Mouse (Mus musculus): ENCODE results near the gene Pgpep1.

The Pgpep1 gene

GRCm38 (mm10) chr8:70608749-70609367, 51.3 kb downstream of the Pgpep1 start, which contains the start of gene Ssbp4:
Gene Ssbp4 (minus strand): TSS chr8:70608872.
- DNase-seq (ENCODE audit: low read depth) = no peak

GRCm38 (mm10) chr8:70607898-70608748, 52.1 kb downstream of the Pgpep1 start:
- DNase-seq (ENCODE audit: low read depth) = peak; percentile 90

GRCm38 (mm10) chr8:70607603-70607897, 52.6 kb downstream of the Pgpep1 start:
- DNase-seq (ENCODE audit: low read depth) = peak; percentile 36

GRCm38 (mm10) chr8:70606780-70607602, 53.2 kb downstream of the Pgpep1 start:
- no peak for DNase-seq (ENCODE audit: low read depth)

- DNase-seq (ENCODE audit: low read depth) = no peak
Observed at GRCm38 (mm10) chr8:70605871-70606779, 54.1 kb downstream of the Pgpep1 start.

GRCm38 (mm10) chr8:70604558-70604957, 55.6 kb downstream of the Pgpep1 start:
- no peak for DNase-seq (ENCODE audit: low read depth)

- no peak for DNase-seq (ENCODE audit: low read depth)
Observed at GRCm38 (mm10) chr8:70602139-70602811, 57.9 kb downstream of the Pgpep1 start.

GRCm38 (mm10) chr8:70601271-70601649, 58.9 kb downstream of the Pgpep1 start:
- no peak for DNase-seq (ENCODE audit: low read depth)

GRCm38 (mm10) chr8:70600473-70601270, 59.5 kb downstream of the Pgpep1 start:
- DNase-seq (ENCODE audit: low read depth) = no peak

GRCm38 (mm10) chr8:70599507-70600290, 60.5 kb downstream of the Pgpep1 start:
- DNase-seq (ENCODE audit: low read depth) = no peak

- DNase-seq (ENCODE audit: low read depth) = no peak
Observed at GRCm38 (mm10) chr8:70598722-70599121, 61.5 kb downstream of the Pgpep1 start.

GRCm38 (mm10) chr8:70598283-70598682, 61.9 kb downstream of the Pgpep1 start:
- no peak for DNase-seq (ENCODE audit: low read depth)

GRCm38 (mm10) chr8:70597417-70598272, 62.5 kb downstream of the Pgpep1 start:
- no peak for DNase-seq (ENCODE audit: low read depth)

- no peak for DNase-seq (ENCODE audit: low read depth)
Observed at GRCm38 (mm10) chr8:70596775-70597416, 63.3 kb downstream of the Pgpep1 start.

Data from 416B (cell line).